Mouse (Mus musculus) ES-E14 (cell line): Measurements from ENCODE around the gene Ninj1. TPM values are rescaled to one million over a fixed set of nuclear protein-coding genes. Genes with fewer than 3 reads are reported as not detected.

Experiments used
- DNase-seq: peaks from one replicate; pipeline ENCODE4 v3.0.0-alpha.2; 2013; ENCODE audit warnings: low read depth, low spot score
- H3K27ac ChIP-seq: 2 replicates; pipeline ENCODE4 v1.5.1; 2012; ENCODE audit warnings: low read depth, mild to moderate bottlenecking, low read length, moderate library complexity, mixed read lengths; ENCODE audit not compliant: poor library complexity, insufficient read depth, severe bottlenecking
- H3K36me3 ChIP-seq: 2 replicates; pipeline ENCODE4 v1.6.1; 2012; ENCODE audit warnings: mild to moderate bottlenecking, low read length, moderate library complexity, mixed read lengths; ENCODE audit not compliant: control insufficient read depth, poor library complexity, insufficient read depth, severe bottlenecking
- H3K4me1 ChIP-seq, 2 experiments: fragments of 150-350 bp in 1 of 2; sonication (generic) in 1 of 2; 2 replicates each; pipeline ENCODE4 v1.6.1; 2012; ENCODE audit warnings: low read length in 2 of 2, mild to moderate bottlenecking in 1 of 2, mixed read lengths in 1 of 2; ENCODE audit not compliant: control insufficient read depth in 2 of 2, insufficient read depth in 2 of 2, poor library complexity in 1 of 2
- H3K4me3 ChIP-seq, 2 experiments: fragments of 150-350 bp in 1 of 2; sonication (generic) in 1 of 2; 2 replicates each; pipeline ENCODE4 v1.5.1; 2012; ENCODE audit warnings: low read length in 2 of 2, low read depth in 1 of 2, mild to moderate bottlenecking in 1 of 2, mixed read lengths in 1 of 2; ENCODE audit not compliant: insufficient read depth in 1 of 2, poor library complexity in 1 of 2, severe bottlenecking in 1 of 2
- H3K9ac ChIP-seq: 2 replicates; pipeline ENCODE4 v1.6.1; 2012; ENCODE audit warnings: low read depth, mild to moderate bottlenecking, low read length, mixed read lengths; ENCODE audit not compliant: poor library complexity, insufficient read depth, severe bottlenecking
- H3K9me3 ChIP-seq: fragments of 150-350 bp; sonication (generic); 2 replicates; pipeline ENCODE4 v1.6.1; 2012; ENCODE audit warnings: low read depth, mild to moderate bottlenecking, low read length; ENCODE audit not compliant: control insufficient read depth, insufficient read depth
- CHD2 ChIP-seq: IDR thresholded peaks from 2 replicates; pipeline ENCODE4 v1.6.1; 2014; ENCODE audit warnings: mild to moderate bottlenecking, low read depth, low read length, inconsistent platforms
- HCFC1 ChIP-seq: IDR thresholded peaks from 2 replicates; pipeline ENCODE4 v1.6.1; 2012; ENCODE audit warnings: low read length, inconsistent platforms, borderline replicate concordance; ENCODE audit not compliant: insufficient read depth
- MAFK ChIP-seq: IDR thresholded peaks from 2 replicates; pipeline ENCODE4 v1.6.1; 2014; ENCODE audit warnings: mild to moderate bottlenecking, low read depth, low read length, inconsistent platforms; ENCODE audit not compliant: insufficient read depth
- ZC3H11A ChIP-seq: IDR thresholded peaks from 2 replicates; pipeline ENCODE4 v1.6.1; 2012; ENCODE audit warnings: low read depth, mild to moderate bottlenecking, inconsistent platforms, low read length, borderline replicate concordance
- ZNF384 ChIP-seq: IDR thresholded peaks from 2 replicates; pipeline ENCODE4 v1.6.1; 2012; ENCODE audit warnings: low read depth, low read length, inconsistent platforms
- in situ Hi-C, 2 experiments: fragments of 600-800 bp; cut with MboI; formaldehyde crosslinking; loops; one replicate each; pipeline ENCODE4 v1.15.1; 2025; ENCODE audit warnings: low sequenced_read_pairs in 2 of 2, inconsistent platforms in 1 of 2; ENCODE audit not compliant: unreplicated experiment in 2 of 2
- total RNA-seq: library from RNA; depleted of rRNA; stranded (reverse); fragments of 300-350 nt; gene quantifications from 2 replicates; pipeline ENCODE4 v1.2.3, GENCODE M21; 2012

The Ninj1 gene
- total RNA-seq, 1 experiment: 20.8 TPM

DNA sequence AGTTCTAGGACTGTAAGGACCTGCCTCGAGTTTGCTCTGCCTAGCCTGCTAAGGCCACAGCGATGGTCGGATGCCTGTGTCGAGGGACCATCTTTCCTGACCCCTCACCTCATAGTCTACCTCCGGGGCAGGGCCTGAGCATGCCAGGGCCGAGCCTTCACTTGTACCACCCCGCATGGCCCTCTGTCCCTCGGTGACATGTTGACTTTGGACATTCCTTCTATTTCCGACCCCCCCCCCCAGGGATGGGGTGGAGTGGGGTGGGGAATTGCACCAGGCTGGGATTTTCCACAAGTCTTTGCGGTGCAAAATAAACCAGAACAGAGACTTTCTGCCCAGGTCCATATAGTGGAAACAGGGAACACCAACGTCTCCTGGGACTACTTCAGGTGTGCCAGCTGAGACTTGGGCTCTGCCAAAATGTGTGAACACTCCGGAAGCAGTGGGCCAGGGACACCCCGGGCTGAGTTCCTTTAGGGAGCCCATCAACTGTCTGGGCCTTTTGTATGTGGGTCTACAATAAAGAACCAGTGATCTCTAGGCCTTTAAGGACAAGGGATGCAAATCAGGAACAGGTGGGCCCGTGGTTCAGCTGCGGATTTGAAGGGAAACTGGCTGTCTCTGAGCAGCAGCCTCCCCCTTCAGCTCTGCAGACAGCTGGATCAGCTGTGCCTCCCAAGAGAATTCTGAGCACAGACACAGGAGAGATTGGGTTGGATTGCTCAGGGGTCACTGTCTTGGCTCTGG, 1.1 kb downstream of the Ninj1 start:
- peak overlapping the region; percentile 87 to 89 for H3K4me3 ChIP-seq
- no peak overlapping the region for H3K9ac ChIP-seq
- no peaks in the 10 kb centered on the region for H3K36me3 ChIP-seq
- H3K27ac ChIP-seq: no peak overlapping the region
- H3K4me1 ChIP-seq: peaks cover 2 to 6% of the 10 kb centered on the region in 2 experiments; a peak in 2 of 4 replicates
- in situ Hi-C loops: no loop called here
- no peak for TF ChIP-seq CHD2
- no peak for TF ChIP-seq ZC3H11A
- TF ChIP-seq MAFK: no peak
- TF ChIP-seq ZNF384: no peak
- no peak for TF ChIP-seq HCFC1
- DNase-seq: no peak
- no peaks in the 10 kb centered on the region for H3K9me3 ChIP-seq

GRCm38 (mm10) chr13:49188966-49189360, 1.7 kb downstream of the Ninj1 start:
- Histone ChIP-seq H3K9ac (no peak overlapping the region), H3K9me3 (no peaks in the 10 kb centered on the region), H3K36me3 (no peaks in the 10 kb centered on the region), H3K27ac (no peak overlapping the region), H3K4me1 (peaks cover 2 to 6% of the 10 kb centered on the region in 2 experiments; a peak in 2 of 4 replicates), H3K4me3 (no peak overlapping the region)
- DNase-seq: no peak
- no peak for TF ChIP-seq MAFK
- no peak for TF ChIP-seq HCFC1
- TF ChIP-seq ZNF384: no peak
- TF ChIP-seq CHD2: no peak
- in situ Hi-C loops: no loop called here

- DNase-seq: no peak
- H3K4me1 ChIP-seq: peaks cover 2 to 6% of the 10 kb centered on the region in 2 experiments; a peak in 2 of 4 replicates
Measured at GRCm38 (mm10) chr13:49189970-49190870, 2.9 kb downstream of the Ninj1 start.

GRCm38 (mm10) chr13:49190876-49191672, 3.8 kb downstream of the Ninj1 start:
- H3K9me3 ChIP-seq: no peaks in the 10 kb centered on the region
- H3K4me3 ChIP-seq: no peak overlapping the region
- no peak overlapping the region for H3K27ac ChIP-seq
- no peak for TF ChIP-seq HCFC1
- TF ChIP-seq CHD2: no peak
- no peak for TF ChIP-seq MAFK
- no peak for TF ChIP-seq ZC3H11A
- DNase-seq: no peak
- in situ Hi-C loops: no loop called here
- H3K4me1 ChIP-seq: peaks cover 2 to 6% of the 10 kb centered on the region in 2 experiments; a peak in 2 of 4 replicates
- H3K9ac ChIP-seq: no peak overlapping the region
- peaks cover 4% of the 10 kb centered on the region; the same call in 1 of the 2 replicates for H3K36me3 ChIP-seq

More at GRCm38 (mm10) chr13:49189970-49190870, 2.9 kb downstream of the Ninj1 start:
- Histone ChIP-seq H3K36me3 (peaks cover 2% of the 10 kb centered on the region; the same call in 1 of the 2 replicates), H3K9ac (no peak overlapping the region), H3K27ac (no peak overlapping the region), H3K4me3 (no peak overlapping the region), H3K9me3 (no peaks in the 10 kb centered on the region)
- TF ChIP-seq MAFK: no peak
- no peak for TF ChIP-seq ZC3H11A
- TF ChIP-seq HCFC1: no peak
- TF ChIP-seq CHD2: no peak
- TF ChIP-seq ZNF384: no peak
- in situ Hi-C loops: no loop called here
